Mouse (Mus musculus) forebrain, embryonic 11.5 days (tissue): ENCODE measurements around the gene Clhc1. TPM values are rescaled to one million over a fixed set of nuclear protein-coding genes. Genes with fewer than 3 reads are reported as not detected.

Experiments
- ATAC-seq: fragments of 200-750 bp; cut with Nextera tagmentation; replicated peaks from 2 replicates; pipeline ENCODE4 v1.8.0; 2017; ENCODE audit warnings: moderate TSS enrichment; ENCODE audit not compliant: low FRiP score
- DNase-seq: peaks from one replicate; pipeline ENCODE4 v3.0.0-alpha.2; 2017; ENCODE audit warnings: low spot score
- H3K27ac ChIP-seq: fragments of 300-500 bp; sonication (generic); 2 replicates; pipeline ENCODE4 v1.5.1; 2014; ENCODE audit warnings: low read depth, low read length
- H3K27me3 ChIP-seq: fragments of 300-500 bp; sonication (generic); 2 replicates; pipeline ENCODE4 v1.6.1; 2014; ENCODE audit warnings: mild to moderate bottlenecking, low read length, mixed read lengths; ENCODE audit not compliant: control insufficient read depth, insufficient read depth
- H3K36me3 ChIP-seq: fragments of 300-500 bp; sonication (generic); 2 replicates; pipeline ENCODE4 v1.6.1; 2014; ENCODE audit warnings: mild to moderate bottlenecking, low read length, moderate library complexity, mixed read lengths; ENCODE audit not compliant: control insufficient read depth, insufficient read depth
- H3K4me1 ChIP-seq: fragments of 300-500 bp; sonication (generic); replicated peaks from 2 replicates; pipeline ENCODE4 v1.6.1; 2014; ENCODE audit warnings: low read length, mixed read lengths; ENCODE audit not compliant: control insufficient read depth, insufficient read depth
- H3K4me2 ChIP-seq: fragments of 300-500 bp; sonication (generic); 2 replicates; pipeline ENCODE4 v1.6.1; 2014; ENCODE audit warnings: low read depth, mild to moderate bottlenecking, low read length, moderate library complexity, mixed read lengths; ENCODE audit not compliant: severe bottlenecking
- H3K4me3 ChIP-seq: fragments of 300-500 bp; sonication (generic); 2 replicates; pipeline ENCODE4 v1.5.1; 2014; ENCODE audit warnings: low read depth, low read length
- H3K9ac ChIP-seq: fragments of 300-500 bp; sonication (generic); 2 replicates; pipeline ENCODE4 v1.6.1; 2014; ENCODE audit warnings: low read length
- H3K9me3 ChIP-seq: fragments of 300-500 bp; sonication (generic); 2 replicates; pipeline ENCODE4 v1.6.1; 2016; ENCODE audit warnings: low read length, mixed read lengths; ENCODE audit not compliant: control insufficient read depth
- WGBS: fragments of 180-500 bp; shearing (Covaris S2); extraction: QIAGEN DNeasy Blood & Tissue Kit; methylation state at CpG from one replicate; pipeline ENCODE4 v1.1.7; 2014; 5-methylcytosine and 5-hydroxymethylcytosine counted together
- polyA plus RNA-seq: library from polyadenylated mRNA; unstranded; fragments of >200 nt; fragmentation: Nextera tagmentation; extraction: Ambion mirVana; gene quantifications from 2 replicates; pipeline ENCODE4 v1.2.1, GENCODE M21; 2014

The Clhc1 gene
- 0.20 and 0.48 TPM in 2 replicates for polyA plus RNA-seq

GRCm38 (mm10) chr11:29547752-29548503, at the start of gene Clhc1, which contains the start of gene Rps27a:
Gene Clhc1 (plus strand): TSS chr11:29547950.
Gene Rps27a (minus strand): TSS chr11:29548109.
- H3K4me3 ChIP-seq = peak within 1 kb of the TSS; percentile 64
- peaks cover 5% of the 10 kb centered on the region; the same call in 1 of the 2 replicates for H3K36me3 ChIP-seq
- under 1% methylated on average over 46 of the region's 46 CpGs for WGBS
- H3K9me3 ChIP-seq = no peaks in the 10 kb centered on the region
- peaks cover 3% of the 10 kb centered on the region; the same call in 1 of the 2 replicates for H3K4me1 ChIP-seq
- peak within 1 kb of the TSS; percentile 94 for H3K9ac ChIP-seq
- DNase-seq (peak; percentile 94), ATAC-seq (peak; percentile 98)
- H3K27me3 ChIP-seq = no peaks in the 10 kb centered on the region
- peak within 1 kb of the TSS; percentile 58 for H3K4me2 ChIP-seq
- H3K27ac ChIP-seq = peak within 1 kb of the TSS; percentile 50

- no peak for ATAC-seq
- DNase-seq = no peak
- WGBS = 94% methylated on average over 10 of the region's 10 CpGs
- Histone ChIP-seq H3K27me3 (no peaks in the 10 kb centered on the region), H3K9ac (no peak overlapping the region), H3K36me3 (peaks cover 4% of the 10 kb centered on the region; the same call in 1 of the 2 replicates), H3K4me1 (no peaks in the 10 kb centered on the region), H3K27ac (no peak overlapping the region), H3K9me3 (no peaks in the 10 kb centered on the region), H3K4me2 (no peak overlapping the region), H3K4me3 (no peak overlapping the region)
Observed at GRCm38 (mm10) chr11:29503948-29504893, 43.5 kb upstream of the Clhc1 start.

GRCm38 (mm10) chr11:29504899-29505625, 42.7 kb upstream of the Clhc1 start:
- no peak for DNase-seq
- Histone ChIP-seq H3K27ac (no peak overlapping the region), H3K36me3 (peaks cover 4% of the 10 kb centered on the region; the same call in 1 of the 2 replicates)

GRCm38 (mm10) chr11:29509421-29509820, 38.3 kb upstream of the Clhc1 start:
- 100% methylated on average over 1 of the region's 1 CpGs for WGBS

More at GRCm38 (mm10) chr11:29504899-29505625, 42.7 kb upstream of the Clhc1 start:
- Histone ChIP-seq H3K4me2 (no peak overlapping the region), H3K4me3 (no peak overlapping the region), H3K9me3 (no peaks in the 10 kb centered on the region), H3K4me1 (no peaks in the 10 kb centered on the region), H3K27me3 (no peaks in the 10 kb centered on the region), H3K9ac (no peak overlapping the region)
- WGBS = 93% methylated on average over 2 of the region's 2 CpGs
- ATAC-seq = no peak

GRCm38 (mm10) chr11:29512818-29513535, 34.8 kb upstream of the Clhc1 start:
- 88% methylated on average over 4 of the region's 4 CpGs for WGBS
- Histone ChIP-seq H3K4me1 (no peaks in the 10 kb centered on the region), H3K36me3 (no peaks in the 10 kb centered on the region), H3K4me3 (no peak overlapping the region), H3K9me3 (no peaks in the 10 kb centered on the region), H3K27me3 (no peaks in the 10 kb centered on the region), H3K9ac (no peak overlapping the region), H3K4me2 (no peak overlapping the region), H3K27ac (no peak overlapping the region)
- ATAC-seq = no peak
- DNase-seq = no peak

More at GRCm38 (mm10) chr11:29509421-29509820, 38.3 kb upstream of the Clhc1 start:
- Histone ChIP-seq H3K4me1 (no peaks in the 10 kb centered on the region), H3K4me3 (no peak overlapping the region), H3K9me3 (no peaks in the 10 kb centered on the region), H3K27me3 (no peaks in the 10 kb centered on the region), H3K27ac (no peak overlapping the region), H3K36me3 (peaks cover 2% of the 10 kb centered on the region; the same call in 1 of the 2 replicates), H3K9ac (no peak overlapping the region), H3K4me2 (no peak overlapping the region)
- ATAC-seq (no peak), DNase-seq (no peak)

- peak overlapping the region; percentile 57 for H3K4me3 ChIP-seq
- peak overlapping the region; percentile 73 for H3K9ac ChIP-seq
- H3K4me2 ChIP-seq = peak overlapping the region; percentile 60
- H3K9me3 ChIP-seq = no peaks in the 10 kb centered on the region
- H3K27ac ChIP-seq = no peak overlapping the region
- 27% methylated on average over 10 of the region's 10 CpGs for WGBS
- no peaks in the 10 kb centered on the region for H3K4me1 ChIP-seq
- no peaks in the 10 kb centered on the region for H3K27me3 ChIP-seq
- no peak for DNase-seq
- no peak for ATAC-seq
- no peaks in the 10 kb centered on the region for H3K36me3 ChIP-seq
Observed at GRCm38 (mm10) chr11:29514325-29514681, 33.4 kb upstream of the Clhc1 start.

GRCm38 (mm10) chr11:29514682-29515412, 32.9 kb upstream of the Clhc1 start, which contains the start of gene Prorsd1:
Gene Prorsd1 (minus strand): TSS chr11:29515033.
- Histone ChIP-seq H3K9me3 (no peaks in the 10 kb centered on the region), H3K36me3 (no peaks in the 10 kb centered on the region), H3K4me1 (no peaks in the 10 kb centered on the region), H3K4me3 (peak within 1 kb of the TSS; percentile 57), H3K27me3 (no peaks in the 10 kb centered on the region), H3K9ac (peak within 1 kb of the TSS; percentile 73), H3K4me2 (peak within 1 kb of the TSS; percentile 60), H3K27ac (no peak within 1 kb of the TSS)
- DNase-seq = peak; percentile 94
- ATAC-seq = peak; percentile 99
- WGBS = 4% methylated on average over 40 of the region's 40 CpGs
